Mouse (Mus musculus): ENCODE measurements around the gene Traf4.
A peak's percentile ranks its signal among the peaks of the same experiment; 100 is the strongest.

GRCm38 (mm10) chr11:78115367-78116145 lies 49.8 kb downstream of the Traf4 start:
- no peak for TF ChIP-seq GABPA (IDR thresholded peaks at IDR 0.05; ENCODE audit: low read depth, low read length)
- TF ChIP-seq GATA1 (IDR thresholded peaks at IDR 0.05; ENCODE audit: low read depth, low read length), result no peak
- TF ChIP-seq MAFK (IDR thresholded peaks at IDR 0.05; ENCODE audit: borderline replicate concordance, low read depth, low read length), result no peak
- peak; percentile 8; the same call in 1 of the 2 replicates for TF ChIP-seq RCOR1 (IDR thresholded peaks at IDR 0.05; ENCODE audit: low read depth, low read length)
- no peak for TF ChIP-seq CTCF (IDR thresholded peaks at IDR 0.05 in 2 of 3, conservative IDR thresholded peaks at IDR 0.05 in 1 of 3; ENCODE audit: control insufficient read depth in 1 of 3, insufficient read depth in 1 of 3, low read depth in 2 of 3, low read length in 3 of 3, poor library complexity in 1 of 3, severe bottlenecking in 1 of 3)
- 0 out of 2 replicates have a peak, but pooled peaks have one; percentile 64 for TF ChIP-seq UBTF (IDR thresholded peaks at IDR 0.05; ENCODE audit: borderline replicate concordance, insufficient read depth, low read depth, low read length)
